9 mouse cellular contexts compared by ENCODE assay signal in the genomic region with DNA sequence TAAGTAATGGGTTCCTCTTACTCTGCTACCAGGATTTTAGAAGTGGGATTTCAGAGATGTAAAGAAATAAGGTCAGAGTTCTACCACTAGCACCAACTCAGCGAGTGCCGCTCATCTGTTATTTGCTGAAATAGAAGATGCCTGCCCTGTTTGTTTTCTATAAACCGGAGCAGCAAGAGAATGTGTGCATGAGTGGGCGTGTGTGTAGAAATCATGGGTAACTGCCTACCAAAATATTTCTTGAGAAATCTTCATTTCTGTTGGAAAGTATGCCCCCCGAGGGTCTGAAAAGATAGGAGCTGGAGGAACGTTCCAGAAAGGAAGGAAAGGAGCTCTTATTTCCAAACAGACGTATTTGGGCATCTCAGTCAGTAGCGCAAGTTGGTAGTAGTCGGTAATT. TPM values are rescaled to one million over a fixed set of nuclear protein-coding genes. Genes with fewer than 3 reads are reported as not detected.
DNase-seq lines count a peak whose midpoint lies in the region; ATAC-seq and TF ChIP-seq lines count a peak whose summit lies in the region.
"Had no signal": no experiment of that assay in that cellular context is flagged by ENCODE, and none has a peak within 500 bp of the region (broad histone marks: within the 10 kb centered on the region; RNA-seq: fewer than 3 reads in every experiment).

No protein-coding gene starts in this region.

- no peak for TF ChIP-seq POLR2A in embryonic fibroblast, embryonic 13.5 days (IDR thresholded peaks at IDR 0.05; ENCODE audit: low read depth, low read length)

- DNase-seq in heart, adult 9 months (ENCODE audit: low spot score in 2 of 2) = no peak
- DNase-seq in liver, embryonic 11.5 days (ENCODE audit: low spot score) = no peak
- DNase-seq in layer of hippocampus, adult 8-10 months (ENCODE audit: low spot score in 2 of 2) = no peak
- no peak for DNase-seq in embryo, embryonic 10 days (ENCODE audit: low spot score)
- DNase-seq: layer of hippocampus, adult 9-11 months had no signal

- peaks cover 59% of the 10 kb centered on the region for H3K79me2 ChIP-seq in C2C12 (ENCODE audit: control insufficient read depth, insufficient read depth)

- no peak for ATAC-seq in heart, embryonic 12.5 days (ENCODE audit: insufficient number of reproducible peaks, low FRiP score)
- no peak for ATAC-seq in liver, embryonic 11.5 days (replicated peaks; ENCODE audit: low FRiP score)
- no peak for ATAC-seq in erythroblast, adult 5-6 weeks (replicated peaks; ENCODE audit: low FRiP score, poor library complexity, severe bottlenecking)

- H3K36me3 ChIP-seq in heart, embryonic 12.5 days = no peaks in the 10 kb centered on the region
- peaks cover 4% of the 10 kb centered on the region for H3K36me3 ChIP-seq in C2C12 (ENCODE audit: control insufficient read depth, insufficient read depth)
- no peaks in the 10 kb centered on the region for H3K36me3 ChIP-seq in liver, embryonic 11.5 days (ENCODE audit: control insufficient read depth, insufficient read depth, low read length)

- peak overlapping the region; percentile 68 for H3K4me2 ChIP-seq in heart, embryonic 12.5 days
- H3K4me2 ChIP-seq in liver, embryonic 11.5 days = peak overlapping the region; percentile 61

- H3K4me3 ChIP-seq in heart, embryonic 12.5 days = peak overlapping the region; percentile 58
- H3K4me3 ChIP-seq in C2C12 (ENCODE audit: insufficient read depth, poor library complexity, severe bottlenecking) = peak overlapping the region; percentile 51
- H3K4me3 ChIP-seq in embryonic fibroblast, embryonic 13.5 days (ENCODE audit: insufficient read depth, low read length) = peak overlapping the region; percentile 91
- peak overlapping the region; percentile 35 for H3K4me3 ChIP-seq in liver, embryonic 11.5 days (ENCODE audit: low read depth, low read length)

- 31% methylated on average over 9 of the region's 9 CpGs for WGBS in heart, embryonic 12.5 days
- whole genome bisulfite sequencing in liver, embryonic 11.5 days = 67% methylated on average over 9 of the region's 9 CpGs

- H3K9ac ChIP-seq in heart, embryonic 12.5 days = peak overlapping the region; percentile 87
- peak overlapping the region; percentile 7; the same call in 1 of the 2 replicates for H3K9ac ChIP-seq in liver, embryonic 11.5 days (ENCODE audit: low read depth, low read length)

- H3K27me3 ChIP-seq in heart, embryonic 12.5 days (replicated peaks) = no peaks in the 10 kb centered on the region
- no peaks in the 10 kb centered on the region for H3K27me3 ChIP-seq in C2C12 (ENCODE audit: control insufficient read depth, insufficient read depth, insufficient read length)
- H3K27me3 ChIP-seq in liver, embryonic 11.5 days (replicated peaks; ENCODE audit: control insufficient read depth, insufficient read depth, low read length) = no peaks in the 10 kb centered on the region

- peak overlapping the region; percentile 89 for H3ac ChIP-seq in C2C12 (ENCODE audit: control insufficient read depth, insufficient read length, low read depth)

- no peak for TF ChIP-seq CTCF in C2C12 (IDR thresholded peaks at IDR 0.05; ENCODE audit: control insufficient read depth, insufficient read depth, insufficient read length)
- no peak for TF ChIP-seq CTCF in embryonic fibroblast, embryonic 13.5 days (IDR thresholded peaks at IDR 0.05; ENCODE audit: borderline replicate concordance, insufficient read depth, low read length)

- H3K27ac ChIP-seq in heart, embryonic 12.5 days (ENCODE audit: poor library complexity, severe bottlenecking) = peak overlapping the region; percentile 87
- H3K27ac ChIP-seq in embryonic fibroblast, embryonic 13.5 days (ENCODE audit: insufficient read depth, low read length) = peak overlapping the region; percentile 99
- no peak overlapping the region for H3K27ac ChIP-seq in liver, embryonic 11.5 days (ENCODE audit: low read depth, low read length)

- peaks cover 57% of the 10 kb centered on the region for H3K4me1 ChIP-seq in heart, embryonic 12.5 days (replicated peaks)
- peaks cover 18% of the 10 kb centered on the region for H3K4me1 ChIP-seq in embryonic fibroblast, embryonic 13.5 days (ENCODE audit: control insufficient read depth, insufficient read depth, low read length)
- peaks cover 4% of the 10 kb centered on the region; the same call in 1 of the 2 replicates for H3K4me1 ChIP-seq in liver, embryonic 11.5 days (replicated peaks; ENCODE audit: control insufficient read depth, insufficient read depth, low read length)

- H3K79me3 ChIP-seq in C2C12 (ENCODE audit: low read depth) = peaks cover 50% of the 10 kb centered on the region

- no peaks in the 10 kb centered on the region for H3K9me3 ChIP-seq in heart, embryonic 12.5 days (replicated peaks)
- H3K9me3 ChIP-seq in liver, embryonic 11.5 days (ENCODE audit: control insufficient read depth, low read length) = no peaks in the 10 kb centered on the region

TF ChIP-seq in C2C12, 6 proteins besides CTCF, POLR2A, EP300 and RAD21:
- TF ChIP-seq MAX (IDR thresholded peaks at IDR 0.05) = no peak
- TF ChIP-seq CEBPB (IDR thresholded peaks at IDR 0.05; ENCODE audit: low read depth) = no peak
- no peak for TF ChIP-seq USF1 (IDR thresholded peaks at IDR 0.05; ENCODE audit: low read depth)
- no peak for TF ChIP-seq FOSL1 (IDR thresholded peaks at IDR 0.05; ENCODE audit: insufficient read depth, low read length, poor library complexity, severe bottlenecking)
- no peak for TF ChIP-seq MYOG (IDR thresholded peaks at IDR 0.05; ENCODE audit: control insufficient read depth, extremely low read depth, insufficient read length)
- no peak for TF ChIP-seq MYOD1 (IDR thresholded peaks at IDR 0.05; ENCODE audit: control insufficient read depth, insufficient read length, low read depth)

RNA-seq across cellular contexts. Expression of a gene that starts 0.9 kb away (rescaled TPM):
- polyA plus RNA-seq in heart, embryonic 12.5 days (2016; fragmentation: Nextera tagmentation; extraction: Ambion mirVana) = 161 and 164 TPM in 2 replicates
- 180 TPM for polyA plus RNA-seq in C2C12 (2012; fragmentation: generic; extraction: Trizol)
- 1,420 and 1,765 TPM in 2 replicates for polyA plus RNA-seq in embryonic fibroblast, embryonic 13.5 days (2011; ENCODE audit: insufficient read length, low read depth, missing spikeins)
- polyA plus RNA-seq in liver, embryonic 11.5 days (2014; fragmentation: Nextera tagmentation; extraction: Ambion mirVana) = 120 and 134 TPM in 2 replicates
- total RNA-seq in layer of hippocampus, adult 8-10 months (2022) = 10 to 100 TPM; 28.3 to 38.6 (median 29.0) TPM
- 1.2 TPM in 1 of 2 replicates, not detected in the other for total RNA-seq in erythroblast, adult 5-6 weeks (2015; ENCODE audit: low replicate concordance)
- 0.26 TPM in 1 of 2 replicates, not detected in the other for total RNA-seq in erythroblast, adult 5-6 weeks (2017; ENCODE audit: low replicate concordance)

Comparison
In these comparisons a context has a peak if more than half of its experiments do, and no peak if none do; other contexts are left out.
1. H3K4me3 ChIP-seq: peak in every context shown above with its lines; median percentile 91 in embryonic fibroblast, embryonic 13.5 days; 58 in heart, embryonic 12.5 days; 51 in C2C12; 35 in liver, embryonic 11.5 days.